Mouse (Mus musculus): ENCODE measurements around the gene Farsb.

DNA sequence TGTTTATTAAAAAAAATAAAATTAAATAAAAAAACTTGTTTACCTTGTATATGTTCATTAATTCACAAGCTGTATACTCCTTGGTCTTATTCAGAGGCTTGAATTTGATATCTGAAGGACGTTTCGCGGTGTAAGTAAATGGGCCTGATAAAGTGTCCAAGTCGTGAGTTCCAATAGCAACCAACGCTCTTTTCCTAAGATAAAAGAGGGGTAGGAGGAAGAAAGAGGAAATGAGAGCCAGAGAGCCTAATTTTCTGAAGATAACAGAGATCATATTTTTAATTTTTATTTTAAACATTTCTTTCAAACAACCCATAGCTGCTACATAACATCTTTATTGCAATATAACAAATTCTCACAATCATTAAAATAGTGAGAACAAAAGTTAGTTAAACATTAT is 16.3 kb downstream of the Farsb start:
- TF ChIP-seq POLR2A (IDR thresholded peaks at IDR 0.05; ENCODE audit: low read depth, low read length) = no peak
- no peak for TF ChIP-seq CTCF (conservative IDR thresholded peaks at IDR 0.05 in 1 of 2, IDR thresholded peaks at IDR 0.05 in 1 of 2; ENCODE audit: low read depth in 2 of 2, low read length in 2 of 2)
- TF ChIP-seq GABPA (IDR thresholded peaks at IDR 0.05; ENCODE audit: insufficient replicate concordance, low read depth, low read length) = no peak
- no peak for TF ChIP-seq SMC3 (IDR thresholded peaks at IDR 0.05; ENCODE audit: low read depth, low read length)
- no peak for TF ChIP-seq E2F4 (IDR thresholded peaks at IDR 0.05; ENCODE audit: insufficient replicate concordance, low read depth, low read length)
- no peak for TF ChIP-seq NELFE (IDR thresholded peaks at IDR 0.05; ENCODE audit: low read depth, low read length)
- TF ChIP-seq ZKSCAN1 (IDR thresholded peaks at IDR 0.05; ENCODE audit: borderline replicate concordance, low read depth, low read length) = no peak
- TF ChIP-seq ZMIZ1 (IDR thresholded peaks at IDR 0.05; ENCODE audit: low read depth, low read length) = no peak
- TF ChIP-seq JUND (conservative IDR thresholded peaks at IDR 0.05; ENCODE audit: low read depth, low read length) = no peak
- TF ChIP-seq BHLHE40 (IDR thresholded peaks at IDR 0.05; ENCODE audit: low read depth, low read length) = no peak
- no peak for TF ChIP-seq NRF1 (IDR thresholded peaks at IDR 0.05; ENCODE audit: low read depth, low read length)
- TF ChIP-seq TBP (conservative IDR thresholded peaks at IDR 0.05; ENCODE audit: low read depth, low read length) = no peak
